Mouse (Mus musculus): ENCODE measurements around the gene Cct5.

The Cct5 gene

DNA sequence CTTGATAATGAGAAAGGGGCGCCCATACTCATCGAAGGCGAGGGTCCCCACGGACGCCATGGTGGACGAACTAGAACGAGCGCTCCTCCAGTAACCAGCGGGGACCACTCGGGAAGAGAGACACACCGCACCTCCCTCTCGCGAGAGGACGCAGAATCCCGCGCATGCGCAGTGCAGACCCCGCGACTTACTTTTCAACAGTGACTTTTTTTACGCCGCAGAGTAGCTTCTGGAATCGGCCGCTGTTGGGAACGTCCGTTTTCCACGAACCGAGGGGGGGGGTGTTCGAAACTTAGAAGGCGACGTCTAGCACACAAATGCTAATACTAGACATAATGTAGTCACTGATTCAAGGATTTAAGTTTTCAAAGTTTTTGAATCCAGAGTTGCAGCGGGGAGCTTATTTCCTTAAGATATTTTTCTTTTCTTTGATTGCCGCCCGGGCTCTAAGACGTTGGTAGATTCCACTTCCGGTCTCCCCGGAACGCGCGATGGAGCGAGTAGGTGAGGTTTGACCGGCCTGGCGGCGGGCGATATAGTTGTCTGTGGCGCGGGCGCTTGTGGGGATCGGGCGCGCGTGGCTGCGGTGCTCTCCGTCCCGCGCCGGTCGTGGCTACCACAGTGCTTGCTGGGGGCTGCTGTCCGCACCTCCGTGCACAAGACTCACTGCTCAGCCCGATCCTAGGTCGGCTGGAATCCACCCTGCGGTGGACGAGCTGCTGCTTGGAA lies at the start of gene Cct5, which contains the start of gene Fam173b:
Cct5 (minus strand) TSS at position 159 of the 729 bp plus-strand sequence.
Fam173b (plus strand) TSS at position 207 of the 729 bp plus-strand sequence.
- peak; percentile 95 to 97 for DNase-seq

DNA sequence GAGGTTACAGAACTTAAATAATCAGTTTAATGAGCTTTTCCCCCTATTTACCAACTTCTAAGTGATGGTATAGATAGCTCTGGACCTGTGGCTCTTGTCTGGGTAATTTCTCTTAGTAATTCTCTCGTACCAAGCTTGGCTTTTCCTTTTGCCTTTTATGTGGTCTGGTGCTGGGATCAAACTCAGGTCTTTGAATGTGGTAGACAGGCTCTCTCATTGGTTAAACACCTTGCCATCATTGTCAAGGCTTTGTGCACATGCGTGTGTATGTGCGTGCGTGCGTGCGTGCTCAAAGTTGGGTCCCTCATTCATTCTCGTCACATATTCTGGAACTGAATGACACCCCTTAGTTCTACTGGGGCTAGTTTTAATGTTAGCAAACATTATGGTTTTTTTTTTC lies 49.2 kb upstream of the Cct5 start:
- no peak for DNase-seq

DNA sequence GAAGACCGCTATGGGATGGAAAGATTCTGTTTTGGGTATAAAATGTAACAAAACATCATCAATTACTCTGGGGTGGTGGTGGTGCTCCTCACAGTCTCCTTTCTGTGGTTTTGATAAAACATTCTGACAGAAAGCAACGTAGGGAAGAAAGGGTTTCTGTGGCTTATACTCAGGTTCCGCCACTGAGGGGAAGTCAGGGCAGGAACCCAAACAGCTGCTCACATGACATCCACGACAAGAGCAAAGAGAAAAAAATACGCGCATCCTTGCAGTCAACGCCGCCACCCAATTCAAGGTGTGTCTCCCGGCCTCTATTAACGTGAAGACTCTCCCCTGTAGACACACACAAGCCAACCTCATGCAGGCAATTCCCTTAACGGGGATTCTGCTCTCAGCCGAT lies 48.1 kb upstream of the Cct5 start:
- no peak for DNase-seq

DNA sequence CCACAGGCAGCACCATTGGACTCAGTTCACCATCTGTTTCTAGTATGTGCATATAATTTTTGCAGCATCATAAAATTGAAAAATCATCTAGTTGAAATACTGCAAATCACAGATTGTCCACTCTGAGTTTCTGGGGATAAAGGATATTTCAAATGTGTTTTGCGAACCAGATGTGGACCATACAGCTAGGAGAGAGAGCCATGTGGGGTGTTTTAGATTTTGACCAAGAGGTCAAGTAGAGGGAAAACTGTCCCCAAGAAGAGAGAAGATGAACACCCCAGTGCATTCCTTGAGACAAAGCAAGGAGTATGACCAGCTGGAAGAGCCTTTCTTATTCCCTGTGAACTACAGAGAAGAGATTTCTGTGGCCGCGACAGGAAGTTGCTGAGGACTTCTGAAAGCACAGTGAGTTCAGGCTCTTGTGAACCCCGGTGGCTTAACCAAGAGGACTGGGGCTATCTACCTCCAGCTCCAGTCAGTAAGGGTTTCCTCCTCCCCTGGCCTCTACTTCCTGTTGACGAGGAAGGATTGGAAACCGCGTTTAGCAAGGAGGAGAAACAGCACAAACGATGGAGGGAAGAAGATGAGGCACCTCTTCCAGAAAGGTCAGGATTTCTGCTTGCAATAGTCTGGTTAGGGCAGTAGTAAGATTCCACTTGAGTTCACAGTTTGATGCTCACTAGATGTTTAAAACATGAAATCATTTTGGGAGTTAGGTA lies 46.4 kb upstream of the Cct5 start:
- no peak for DNase-seq

DNA sequence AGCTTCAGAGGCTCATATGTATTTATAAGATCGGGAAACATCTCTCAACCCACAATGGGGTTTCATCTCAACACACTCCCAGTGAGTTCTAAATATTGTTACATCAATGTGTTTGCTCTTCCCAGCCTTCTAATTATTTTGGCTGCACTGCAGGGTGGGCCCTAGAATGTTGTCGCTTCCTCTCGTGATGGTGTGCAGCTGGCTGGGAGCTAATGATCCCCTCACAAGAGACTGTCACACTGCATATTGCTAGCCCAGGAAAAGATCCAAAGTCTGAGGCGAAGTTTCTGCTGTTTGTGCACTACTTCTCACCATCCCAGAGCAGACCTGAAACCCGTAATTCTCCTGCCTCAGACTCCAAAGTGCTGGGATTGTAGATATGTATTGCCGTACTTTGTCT lies 45.6 kb upstream of the Cct5 start:
- DNase-seq = no peak

DNA sequence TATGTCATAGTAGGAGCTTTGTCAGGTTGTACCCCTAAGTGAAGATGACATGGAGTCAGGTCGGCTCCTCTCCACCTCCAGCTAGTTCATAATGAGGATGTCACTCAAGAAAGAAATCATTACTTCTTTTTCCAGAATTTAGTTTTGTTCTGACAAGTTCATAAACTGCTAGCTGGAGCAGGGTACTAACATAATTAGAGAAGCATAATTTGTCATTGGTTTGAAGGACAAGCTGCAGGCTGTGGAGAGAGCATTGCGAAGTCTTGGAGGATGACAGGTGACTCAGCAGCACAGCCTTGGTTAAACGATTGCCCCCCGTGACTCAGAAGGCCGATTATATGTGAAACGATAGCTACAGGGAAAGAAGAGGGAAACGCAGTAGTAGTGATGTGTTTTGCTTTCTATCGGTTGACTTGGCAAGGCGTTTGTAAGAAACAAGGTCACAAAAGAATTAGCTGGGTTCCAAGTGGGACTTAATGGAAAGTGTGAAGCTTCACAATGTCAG lies 34.5 kb upstream of the Cct5 start:
- no peak for DNase-seq

DNA sequence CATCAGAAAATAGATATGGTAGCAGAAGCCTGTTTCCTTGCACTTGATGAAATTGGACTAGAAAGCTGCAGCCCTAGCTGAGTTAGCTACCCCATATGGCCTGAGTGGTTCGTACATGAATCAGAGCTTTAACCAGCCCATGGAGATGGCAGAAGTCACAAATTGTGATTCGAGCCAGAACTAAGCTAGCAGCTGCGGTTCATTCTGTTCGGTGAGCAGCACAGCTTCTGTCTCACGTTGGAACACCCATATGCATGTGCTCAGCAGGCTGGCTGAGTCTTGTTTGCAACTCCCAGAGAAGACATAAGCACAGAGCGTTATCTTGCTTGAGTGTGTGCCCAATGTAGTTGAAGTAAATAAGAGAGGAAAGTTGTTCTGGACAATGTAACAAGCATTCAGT lies 33.0 kb upstream of the Cct5 start:
- no peak for DNase-seq

DNA sequence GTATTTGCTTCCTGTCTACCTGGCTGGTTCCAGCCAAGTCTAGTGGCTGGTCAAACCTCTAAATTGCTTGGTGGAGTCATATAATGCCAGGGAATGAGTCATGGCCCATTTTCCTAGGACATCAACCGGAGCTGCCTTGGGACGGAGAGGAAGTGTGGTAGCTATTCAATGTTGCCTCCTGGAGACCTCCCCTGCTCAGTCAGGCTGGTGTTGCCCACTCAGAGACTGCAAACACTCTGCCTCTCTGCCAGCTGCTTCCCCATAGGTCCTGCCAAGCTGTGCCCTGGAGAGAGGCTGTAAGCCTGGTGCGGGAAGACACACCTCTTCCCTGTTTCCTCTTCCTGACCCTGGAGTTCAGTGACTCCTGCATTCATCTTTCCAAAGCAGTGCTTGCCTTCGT lies 30.9 kb upstream of the Cct5 start:
- DNase-seq = no peak

DNA sequence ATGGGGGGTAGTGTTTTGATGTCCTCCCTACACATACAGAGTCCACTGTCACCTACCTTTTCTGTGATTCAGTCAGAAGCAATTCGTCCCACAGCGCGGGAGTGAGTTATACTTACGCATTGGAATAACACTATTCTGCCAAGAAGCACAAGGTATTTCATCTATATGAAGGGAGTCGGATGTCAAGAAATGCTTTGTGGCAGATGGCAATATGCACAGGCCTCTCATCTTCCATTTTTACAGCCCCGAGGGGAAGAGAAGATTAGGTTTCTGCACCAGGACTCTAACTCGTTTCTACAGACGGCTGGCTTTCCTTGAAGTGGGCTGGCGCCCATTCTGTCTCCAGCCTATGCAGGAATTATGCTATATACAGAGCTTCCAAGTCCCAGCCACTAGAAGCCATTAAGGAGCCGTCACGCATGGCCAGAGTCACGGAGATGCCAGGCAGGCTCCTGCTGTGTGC lies 29.8 kb upstream of the Cct5 start:
- DNase-seq = no peak

DNA sequence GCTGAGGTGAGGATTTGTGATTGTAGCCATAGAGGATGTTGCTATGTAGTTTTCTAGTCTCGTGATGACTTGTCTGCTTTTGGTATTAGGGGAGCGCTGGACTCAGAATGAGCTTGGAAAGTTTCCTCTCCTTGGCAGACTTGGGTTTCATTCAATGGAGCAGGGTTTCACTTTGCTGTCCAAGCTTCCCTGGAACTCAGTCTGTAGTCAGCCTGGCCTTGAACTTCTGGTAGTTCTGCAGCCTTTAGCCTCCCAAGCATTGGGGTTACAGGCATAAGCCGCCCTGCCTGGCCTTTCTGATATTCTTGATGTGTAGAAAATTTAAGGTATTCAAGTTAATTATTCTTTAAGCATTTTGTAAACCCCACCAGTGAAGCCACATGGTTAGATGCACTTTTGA lies 28.0 kb upstream of the Cct5 start:
- no peak for DNase-seq

DNA sequence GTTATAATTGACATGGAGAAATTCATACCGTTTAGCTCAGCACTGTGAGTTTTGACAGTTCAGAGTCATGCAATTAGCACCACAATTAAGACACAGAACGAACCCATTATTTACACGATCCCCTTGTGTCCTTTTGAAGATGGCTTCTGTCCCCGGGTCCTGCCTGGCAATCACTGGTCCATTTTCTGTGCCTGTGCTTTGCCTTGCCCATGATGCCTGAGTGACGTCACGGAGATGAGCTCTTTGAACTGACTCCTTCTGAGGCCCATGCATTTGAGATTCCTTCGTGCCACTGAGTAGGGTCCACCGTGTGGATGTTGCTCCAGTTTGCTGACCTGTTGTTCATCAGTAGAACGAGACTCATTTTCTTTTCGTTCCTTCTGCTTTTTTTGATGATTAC lies 26.6 kb upstream of the Cct5 start:
- DNase-seq = no peak

DNA sequence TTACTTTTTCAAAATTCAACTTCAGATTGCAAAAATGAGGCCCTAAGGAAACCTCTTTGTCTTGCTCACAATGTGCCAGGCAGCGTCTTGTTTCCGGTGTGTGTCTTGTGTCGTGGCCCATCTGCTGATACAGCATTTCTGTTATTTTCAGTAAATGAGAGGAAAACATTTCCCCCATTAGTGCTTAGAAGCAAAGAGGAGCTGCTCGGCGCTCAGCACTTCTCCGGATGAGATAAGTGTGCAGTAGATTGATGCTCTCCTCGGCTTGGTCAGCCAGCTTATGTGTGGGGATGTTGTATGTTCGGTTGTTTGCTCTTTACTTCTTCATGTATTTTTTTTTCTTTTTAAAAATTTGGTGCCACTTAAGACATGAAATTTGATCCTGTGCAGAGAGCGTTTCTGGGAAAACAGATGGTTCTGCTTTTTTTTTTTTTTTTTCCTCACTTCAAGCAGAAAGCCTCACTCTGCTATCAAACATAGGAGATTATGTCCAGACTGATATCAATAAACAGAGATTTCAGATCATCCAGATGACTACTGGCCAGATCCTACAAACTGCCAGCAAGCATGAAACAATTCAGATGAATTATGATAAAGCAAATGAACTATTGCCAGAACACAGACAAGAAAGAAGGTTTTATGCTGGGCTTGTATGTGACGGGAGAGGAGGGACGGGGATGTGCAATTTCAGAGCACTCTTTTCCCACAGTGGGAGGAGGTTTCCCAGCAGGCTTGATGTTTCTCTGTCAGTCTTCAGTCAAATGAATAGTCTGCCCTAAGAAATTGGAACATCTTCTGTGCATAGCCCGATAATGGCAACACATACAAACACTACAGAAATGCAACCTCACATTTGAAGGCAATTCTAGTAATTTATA lies 25.9 kb upstream of the Cct5 start:
- DNase-seq = no peak

DNA sequence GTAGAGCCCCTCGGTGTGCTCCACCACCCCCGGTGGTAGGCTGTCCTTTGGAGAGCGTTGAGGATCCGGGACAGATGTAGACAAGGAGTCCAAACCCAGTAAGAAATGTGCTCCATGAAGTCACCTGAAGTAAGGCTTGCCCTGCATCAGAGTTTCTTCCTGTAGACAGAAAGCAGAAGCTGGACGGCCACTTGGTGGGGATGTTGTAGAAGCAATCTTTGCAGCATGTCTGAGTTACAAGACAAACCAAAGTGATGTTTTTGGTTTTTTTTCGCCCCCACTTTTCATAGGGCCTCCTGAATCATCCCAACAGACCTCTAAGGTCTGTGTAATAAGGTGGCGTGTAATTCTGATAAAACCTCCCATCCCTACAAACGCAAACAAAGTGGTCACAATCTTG lies 17.9 kb upstream of the Cct5 start:
- peak in 1 of 2 experiments; percentile 28 for DNase-seq

DNA sequence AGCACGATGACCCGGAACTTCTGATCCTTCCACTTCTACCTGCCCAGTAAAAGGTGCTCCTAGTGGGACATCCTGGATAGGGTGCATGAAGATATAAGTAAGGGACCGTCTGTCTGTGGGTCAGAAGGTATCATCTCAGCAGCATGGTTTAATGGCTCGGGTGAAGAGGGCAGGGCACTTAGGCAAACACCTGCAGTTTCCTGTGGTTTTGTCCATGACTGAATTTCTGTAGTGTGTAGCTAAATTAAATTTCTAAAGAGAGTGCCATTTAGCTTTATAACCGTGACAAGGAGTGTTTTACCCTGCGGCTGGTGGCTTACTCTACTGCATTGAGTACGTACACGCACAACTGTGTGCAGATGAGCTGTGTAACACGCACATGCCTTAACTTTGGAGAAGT lies 15.7 kb upstream of the Cct5 start:
- no peak for DNase-seq

DNA sequence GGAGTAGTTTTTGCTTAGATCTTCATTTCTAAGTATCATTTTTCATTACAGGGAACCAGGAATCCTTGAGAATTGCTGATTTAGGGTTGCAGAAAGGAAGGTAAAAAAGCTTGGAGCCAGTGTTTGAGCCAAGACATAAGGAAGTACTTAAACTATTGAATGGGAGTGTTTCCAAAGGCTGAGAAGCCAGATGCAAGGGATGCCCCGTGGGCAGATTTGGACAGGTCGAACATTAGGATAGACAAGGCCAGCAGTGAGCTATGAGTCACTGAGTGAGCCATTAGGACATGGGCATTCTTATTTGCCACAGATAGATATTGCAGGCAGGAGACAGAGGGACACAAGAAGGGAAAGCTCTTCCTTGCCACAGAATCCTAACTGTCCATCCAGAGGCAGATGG lies 13.1 kb upstream of the Cct5 start:
- DNase-seq = no peak

DNA sequence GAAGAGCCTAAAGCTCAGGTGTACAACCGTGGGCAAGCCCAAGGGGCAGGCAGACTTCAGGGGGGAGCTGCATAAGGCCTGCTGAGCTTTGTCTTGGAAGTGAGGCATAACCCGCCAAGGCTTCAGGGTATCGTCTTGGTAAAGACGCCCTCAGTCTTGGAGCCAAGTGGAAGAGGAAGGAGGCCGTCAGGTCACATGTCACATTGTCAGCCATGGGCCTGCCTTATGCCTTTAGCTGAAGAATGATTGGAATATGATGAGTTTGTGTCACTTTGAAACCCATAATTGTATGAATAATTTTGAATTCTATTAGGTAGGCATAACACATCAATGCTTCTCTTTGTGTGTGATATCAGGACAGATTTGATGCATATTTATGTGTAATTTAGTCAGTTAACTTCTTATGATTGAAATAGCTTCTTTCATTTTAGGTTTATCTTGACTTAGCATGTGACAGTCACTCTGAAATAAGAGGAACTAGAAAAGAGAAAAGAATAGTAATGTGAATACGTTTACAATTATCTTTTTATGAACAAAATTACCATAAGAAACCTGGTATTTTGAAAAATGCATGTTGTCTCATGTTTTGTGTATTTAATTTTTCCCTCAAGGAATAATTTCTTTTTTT lies 12.3 kb upstream of the Cct5 start:
- DNase-seq = no peak

DNA sequence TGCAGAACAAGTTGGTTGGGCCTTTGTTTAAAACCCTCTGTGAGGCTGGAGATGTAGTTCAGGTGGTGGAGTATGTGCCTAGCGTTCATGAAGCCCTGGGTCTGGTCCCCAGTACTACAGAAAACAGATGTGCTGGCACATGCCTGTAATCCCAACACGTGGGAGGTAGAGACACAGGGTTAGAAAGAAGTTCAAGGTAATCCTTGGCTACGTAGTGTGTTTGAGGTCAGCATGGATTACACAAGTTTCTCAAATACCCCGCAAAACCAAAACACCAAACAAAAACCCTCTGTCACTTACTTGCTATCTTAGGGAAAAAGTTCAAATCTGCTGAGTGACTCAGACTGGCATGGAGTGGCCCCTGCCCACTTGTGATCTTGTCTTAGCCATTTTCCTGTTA lies 10.4 kb upstream of the Cct5 start:
- no peak for DNase-seq

DNA sequence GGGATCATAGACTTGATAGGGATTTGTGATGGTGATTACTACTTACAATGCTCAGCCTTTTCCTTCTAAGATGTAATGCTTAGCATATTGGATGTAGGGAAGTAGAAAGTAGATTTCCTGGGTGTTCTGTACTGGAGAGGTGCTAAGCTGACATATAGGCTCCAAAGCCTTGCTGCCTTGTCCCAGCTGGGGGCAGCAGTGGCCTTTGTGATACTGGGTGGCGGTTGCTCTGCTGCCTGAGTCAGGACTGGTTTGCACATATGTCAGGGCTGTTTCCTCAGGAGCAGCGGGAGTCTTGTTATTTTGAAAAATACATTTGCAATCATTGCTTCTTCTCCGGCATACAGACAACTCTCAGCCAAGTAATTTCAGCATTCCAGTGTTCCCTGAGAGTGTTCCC lies 9.4 kb upstream of the Cct5 start:
- DNase-seq = peak in 1 of 2 experiments; percentile 30

DNA sequence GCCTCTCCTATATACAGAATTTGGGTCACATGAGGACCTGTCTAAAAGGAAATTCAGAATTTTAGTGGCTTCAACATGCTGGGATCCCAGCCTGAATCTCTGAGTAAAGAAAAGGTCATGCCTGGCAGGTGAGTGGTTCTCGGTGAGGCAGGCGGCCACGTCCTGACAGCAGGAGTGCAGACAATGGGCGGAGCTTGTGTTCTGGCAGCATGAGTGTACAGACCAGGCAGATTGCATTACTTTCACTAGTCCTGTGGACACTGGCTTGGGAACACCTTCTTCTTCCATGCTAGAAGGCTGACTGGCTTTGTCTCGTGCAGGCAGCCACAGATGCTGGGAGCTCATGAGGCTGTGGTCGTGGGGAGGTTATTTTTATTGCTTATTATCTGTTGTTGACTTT lies 5.2 kb upstream of the Cct5 start:
- peak; percentile 65 to 75 for DNase-seq

DNA sequence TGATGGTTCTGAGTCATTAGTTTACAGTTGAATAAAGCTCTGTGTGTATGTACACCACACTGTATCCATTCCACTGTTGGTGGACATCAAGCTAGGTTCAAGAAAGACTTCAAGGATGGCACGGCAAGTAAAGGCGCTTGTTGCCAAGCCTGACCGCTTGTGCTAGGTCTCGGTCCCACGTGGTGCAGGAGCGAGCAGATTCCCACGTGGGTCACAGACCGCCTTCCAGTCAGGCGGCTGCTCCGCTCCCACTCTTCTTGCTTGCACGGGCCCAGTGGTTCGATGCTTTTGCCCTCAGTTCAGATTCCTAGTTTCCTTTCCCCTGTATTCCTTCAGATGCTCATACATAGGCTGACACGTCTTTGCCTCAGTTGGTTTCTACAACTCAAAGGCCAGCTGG lies 1.5 kb upstream of the Cct5 start:
- DNase-seq = no peak

DNA sequence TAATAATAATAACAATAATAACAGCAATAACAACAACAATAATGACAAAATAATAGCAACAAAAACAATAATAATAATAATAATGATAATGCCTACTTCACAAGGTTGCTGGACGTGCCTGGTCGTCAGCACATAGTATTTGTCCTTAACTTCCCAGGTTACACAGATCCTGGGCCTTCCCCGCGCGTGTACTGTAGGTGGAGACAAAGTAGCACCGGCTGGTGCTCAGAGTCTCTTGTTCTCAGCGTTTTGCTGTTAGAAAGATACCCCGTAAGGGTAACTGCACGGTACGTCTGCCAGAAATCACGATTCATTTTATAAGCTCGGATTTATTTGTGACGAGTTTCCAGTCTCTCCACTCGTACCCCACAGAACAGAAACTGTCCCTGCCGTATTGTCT lies 822 bp upstream of the Cct5 start:
- DNase-seq = peak; percentile 51 to 66

DNA sequence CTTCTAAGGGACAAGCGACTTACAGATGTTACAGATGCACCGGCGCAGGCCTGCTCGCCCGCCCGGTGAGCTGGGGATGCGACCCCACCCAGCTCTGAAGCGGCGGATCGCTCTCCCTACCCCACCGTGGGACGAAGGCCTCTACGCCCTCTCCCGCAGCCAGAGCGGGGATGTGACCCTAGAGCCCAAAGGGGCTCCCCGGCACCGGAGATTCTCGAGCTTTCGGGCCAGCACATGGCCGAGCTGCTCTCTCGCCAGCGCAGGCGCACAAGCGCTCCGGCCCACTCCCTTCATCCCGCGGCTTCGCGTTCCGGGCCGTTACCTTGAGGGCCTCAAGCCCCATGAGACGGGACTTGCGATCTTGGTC lies 342 bp downstream of the Cct5 start:
- DNase-seq = no peak

DNA sequence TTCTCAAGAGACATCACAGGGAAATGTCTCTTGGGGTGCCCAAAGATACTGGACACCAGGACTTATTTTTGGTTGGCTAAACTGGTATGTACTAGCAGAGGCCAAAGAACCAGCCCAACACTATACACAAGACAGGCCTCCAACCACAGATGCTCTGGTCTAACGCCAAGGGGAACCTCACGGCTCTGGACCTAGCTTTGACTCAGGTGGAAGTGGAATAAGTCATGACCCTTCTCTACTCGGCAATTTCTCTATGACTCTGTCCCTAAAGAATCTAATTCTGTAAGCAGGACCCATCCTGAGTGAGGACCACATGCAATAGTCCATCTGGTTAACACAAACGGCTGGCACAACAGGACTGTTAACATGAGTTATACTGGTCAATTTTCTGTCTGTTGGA lies 1.8 kb downstream of the Cct5 start:
- no peak for DNase-seq

All from kidney, postnatal 36 days (tissue).